Mouse (Mus musculus): ENCODE data around the gene Rpl27a.
A peak's percentile ranks its signal among the peaks of the same experiment; 100 is the strongest.

Gene Rpl27a

GRCm38 (mm10) chr7:109518838-109519696 is at the start of gene Rpl27a:
Gene Rpl27a, plus strand, starts transcription at chr7:109519147.
- DNase-seq (ENCODE audit: low spot score), result peak; percentile 98

GRCm38 (mm10) chr7:109470700-109471099 is 48.2 kb upstream of the Rpl27a start:
- no peak for DNase-seq (ENCODE audit: low spot score)

DNA sequence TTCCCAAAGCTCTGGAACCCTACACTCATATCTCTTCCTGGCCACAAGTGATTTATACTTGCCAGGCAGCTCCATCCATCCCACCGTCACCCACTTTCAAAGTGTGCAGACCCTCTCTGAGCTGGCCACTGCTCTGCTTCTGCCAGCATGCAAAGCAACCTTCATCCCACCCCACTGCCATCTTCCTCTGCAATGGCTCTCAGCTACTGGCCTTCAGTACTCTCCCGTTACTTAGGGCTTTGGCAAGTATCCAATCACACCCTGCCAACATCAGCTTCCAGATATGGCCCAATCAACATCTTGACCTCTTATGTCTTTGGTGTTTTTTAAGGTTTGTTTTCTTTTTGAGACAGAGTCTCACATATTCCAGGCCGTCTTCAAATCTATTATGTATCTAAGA is 41.0 kb upstream of the Rpl27a start:
- no peak for DNase-seq (ENCODE audit: low spot score)

GRCm38 (mm10) chr7:109480765-109481197 is 38.2 kb upstream of the Rpl27a start:
- no peak for DNase-seq (ENCODE audit: low spot score)

- DNase-seq (ENCODE audit: low spot score), result no peak
These were observed 34.7 kb upstream of the Rpl27a start for GRCm38 (mm10) chr7:109484221-109484620.

- no peak for DNase-seq (ENCODE audit: low spot score)
These were observed 26.2 kb upstream of the Rpl27a start for GRCm38 (mm10) chr7:109492616-109493318.

DNA sequence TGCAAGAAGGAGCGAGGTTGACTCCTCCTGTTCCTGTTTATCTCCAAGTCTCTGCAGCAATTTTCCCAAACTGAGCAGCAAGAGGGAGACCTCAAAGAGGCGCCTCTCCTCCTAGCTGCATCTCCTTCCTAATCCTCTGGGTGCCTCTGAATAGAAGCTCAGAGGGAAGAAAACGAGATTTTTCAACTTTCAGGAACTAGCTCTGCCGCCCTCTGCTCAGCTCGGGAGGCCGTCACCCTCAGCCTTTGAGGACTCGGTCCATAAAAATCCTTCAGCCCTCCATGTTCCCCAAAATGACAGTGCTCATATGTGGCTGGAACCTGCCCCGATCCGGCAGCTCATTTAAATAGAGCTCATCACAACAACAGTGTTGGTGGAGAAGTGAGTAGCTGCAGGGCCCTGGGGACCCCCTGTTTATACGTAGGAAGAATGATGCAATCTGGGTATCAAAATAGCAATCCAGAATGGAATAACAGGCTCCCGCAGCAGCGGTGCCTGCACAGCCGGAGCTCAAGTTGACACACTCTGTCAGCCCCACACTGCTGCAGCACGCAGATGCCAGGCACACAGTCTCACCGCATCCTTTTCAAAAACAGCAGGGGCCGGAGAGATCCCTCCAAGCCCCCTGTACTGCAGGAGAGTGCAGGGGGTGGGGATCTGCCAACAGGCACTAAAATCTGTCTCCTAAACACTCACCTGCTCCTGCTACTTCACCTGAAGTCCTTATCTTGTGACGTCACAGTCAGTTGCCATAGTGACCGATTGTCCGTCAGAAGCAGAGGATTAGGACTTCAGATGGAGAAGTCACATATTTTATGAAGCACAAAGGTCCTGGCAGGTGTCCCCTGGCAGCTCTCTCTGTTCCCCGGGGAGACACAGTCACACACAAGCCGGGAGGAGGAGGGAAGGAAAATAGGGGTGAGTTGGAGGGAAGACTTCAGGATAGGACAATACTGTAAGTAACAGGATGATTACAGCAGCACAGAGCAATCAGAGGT is 25.3 kb upstream of the Rpl27a start:
- DNase-seq (ENCODE audit: low spot score), result no peak

- DNase-seq (ENCODE audit: low spot score), result no peak
These were observed 21.4 kb upstream of the Rpl27a start for GRCm38 (mm10) chr7:109497507-109497906.

DNA sequence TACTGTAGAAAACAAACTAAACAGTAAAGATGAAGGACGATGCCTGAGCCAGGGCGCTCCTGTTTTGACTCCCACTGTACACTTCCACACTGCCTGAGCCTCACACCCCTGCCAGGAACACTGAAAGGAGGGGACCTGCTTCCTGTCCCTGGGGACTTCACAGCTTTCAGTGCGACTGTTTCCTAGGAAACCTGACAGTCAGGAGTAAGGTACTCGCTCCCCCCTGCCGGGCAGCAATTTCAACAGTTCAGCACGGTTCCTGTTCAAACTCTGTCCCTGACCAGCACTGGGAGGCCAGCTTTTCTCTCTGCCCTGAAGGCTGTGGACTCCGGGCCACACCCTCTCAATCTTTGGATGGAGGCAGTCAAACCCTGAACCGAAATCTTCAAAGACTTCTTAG is 11.8 kb upstream of the Rpl27a start:
- DNase-seq (ENCODE audit: low spot score), result no peak

DNA sequence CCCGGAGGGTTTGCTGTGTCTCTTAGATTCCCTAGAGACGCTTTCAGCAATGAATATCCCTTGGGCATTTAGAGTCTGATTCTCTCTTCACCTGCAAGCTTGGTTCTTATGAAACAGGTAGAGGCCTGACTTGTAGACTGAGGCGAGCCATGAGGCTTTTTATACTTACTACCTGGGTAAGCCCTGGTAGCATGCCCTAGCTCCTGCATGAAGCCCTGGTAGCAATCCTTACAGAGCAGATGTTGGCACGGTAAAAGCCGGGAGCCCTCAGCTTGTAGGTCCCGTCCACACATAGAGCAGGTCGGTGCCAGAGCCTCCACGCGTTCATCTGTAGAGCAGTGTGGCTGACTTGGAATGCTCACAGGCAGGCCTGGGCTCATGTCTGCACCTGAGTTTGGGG is 11.4 kb upstream of the Rpl27a start:
- DNase-seq (ENCODE audit: low spot score), result no peak

GRCm38 (mm10) chr7:109508034-109508433 is 10.9 kb upstream of the Rpl27a start, which contains the start of gene Trim66:
Gene Trim66, minus strand, starts transcription at chr7:109508134.
- no peak for DNase-seq (ENCODE audit: low spot score)

- no peak for DNase-seq (ENCODE audit: low spot score)
These were observed 8.1 kb upstream of the Rpl27a start for GRCm38 (mm10) chr7:109510799-109511198.

GRCm38 (mm10) chr7:109511838-109512237 is 7.1 kb upstream of the Rpl27a start:
- DNase-seq (ENCODE audit: low spot score), result no peak

DNA sequence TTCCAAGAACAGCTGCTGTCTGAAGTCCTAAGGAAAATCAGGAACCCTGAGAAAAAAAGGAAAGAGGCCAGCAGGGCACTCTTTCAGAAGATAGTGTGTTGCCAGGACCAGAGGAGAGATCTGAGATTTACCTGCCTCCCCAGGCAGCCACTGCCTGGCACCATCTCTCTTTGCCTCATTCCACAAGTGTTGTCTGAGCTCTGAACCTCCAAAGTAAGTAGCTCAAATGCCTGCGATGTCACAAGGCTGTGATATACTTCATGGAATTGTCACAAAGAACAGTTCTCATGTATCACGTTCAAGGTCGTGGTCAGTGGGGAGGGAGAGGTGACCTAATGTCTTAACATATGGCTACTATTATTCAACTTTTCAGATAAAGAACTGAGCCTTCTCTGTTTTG is 2.4 kb upstream of the Rpl27a start:
- no peak for DNase-seq (ENCODE audit: low spot score)

GRCm38 (mm10) chr7:109518036-109518681 is 788 bp upstream of the Rpl27a start:
- DNase-seq (ENCODE audit: low spot score), result no peak

DNA sequence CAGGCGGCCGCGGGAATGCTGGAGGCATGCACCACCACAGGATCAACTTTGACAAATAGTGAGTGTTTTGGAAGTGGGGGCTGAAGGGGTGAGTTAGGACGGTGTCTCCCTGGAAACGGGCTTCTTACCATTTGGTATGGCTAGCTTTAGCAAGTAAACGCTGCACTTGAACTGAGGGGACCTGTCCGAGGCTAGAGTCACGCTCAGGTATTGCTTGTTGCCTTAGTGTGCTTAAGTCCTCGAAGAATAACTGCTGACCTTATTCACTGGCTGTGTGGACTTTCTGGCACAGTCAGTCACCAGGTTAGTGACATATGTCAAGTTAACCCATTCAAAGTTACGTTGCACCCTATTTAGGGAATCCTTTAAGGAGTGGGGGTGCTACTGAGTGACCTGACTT is 989 bp downstream of the Rpl27a start:
- DNase-seq (ENCODE audit: low spot score), result no peak

DNA sequence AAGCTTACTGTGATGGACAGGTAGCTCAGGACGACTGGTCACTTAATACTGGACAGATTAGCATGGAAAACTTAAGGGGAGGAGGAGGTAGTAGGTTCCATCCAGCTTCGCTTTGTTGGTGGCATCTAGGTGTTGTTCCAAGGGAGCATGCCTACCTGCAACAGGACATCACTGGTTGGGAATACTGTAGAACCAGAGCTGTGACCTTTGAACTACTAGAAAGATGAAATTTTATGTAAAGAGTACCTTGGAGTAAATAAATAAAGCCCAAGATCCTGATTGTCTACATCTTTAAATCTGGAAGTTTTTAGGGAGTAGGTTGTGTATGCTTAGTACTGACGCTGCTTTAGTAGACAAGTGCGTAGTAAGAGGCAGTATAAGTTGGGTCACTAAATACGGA is 3.1 kb downstream of the Rpl27a start:
- DNase-seq (ENCODE audit: low spot score), result no peak

- DNase-seq (ENCODE audit: low spot score), result no peak
These were observed 4.4 kb downstream of the Rpl27a start for GRCm38 (mm10) chr7:109523304-109523703.

DNA sequence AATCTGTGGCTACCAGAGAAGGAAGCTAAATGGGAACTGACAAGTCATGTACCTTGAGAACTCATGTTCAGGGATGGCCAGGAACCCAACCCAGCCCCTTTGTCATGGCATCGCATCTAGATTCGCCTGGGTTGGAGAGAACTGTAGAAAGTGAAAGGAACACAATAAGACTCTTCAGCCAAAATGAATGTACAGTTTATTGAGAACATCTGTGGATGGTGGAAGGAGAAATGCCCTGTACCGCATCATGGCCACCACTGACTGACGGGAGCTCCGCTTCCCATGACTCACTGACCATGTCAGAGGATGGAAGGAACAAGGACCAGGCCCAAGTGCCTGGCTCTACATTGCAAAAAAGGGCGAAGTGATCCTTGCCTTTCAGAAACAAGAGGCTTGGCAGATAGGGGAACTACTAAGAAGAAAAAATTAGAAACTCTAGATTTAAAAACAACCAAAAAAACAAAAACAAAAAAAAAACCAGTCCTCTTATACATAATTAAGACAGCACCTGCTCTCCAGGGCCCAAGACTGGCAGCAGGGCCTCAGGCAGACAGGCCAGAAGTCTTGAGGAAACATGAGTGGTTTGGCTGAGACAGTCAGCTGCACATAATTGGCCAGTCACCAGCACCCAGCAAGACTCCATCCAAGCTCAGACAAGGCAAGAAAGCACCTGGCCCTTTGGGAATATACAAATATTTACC is 4.9 kb downstream of the Rpl27a start:
- DNase-seq (ENCODE audit: low spot score), result no peak

- DNase-seq (ENCODE audit: low spot score), result no peak
These were observed 5.4 kb downstream of the Rpl27a start for GRCm38 (mm10) chr7:109524442-109524744.

GRCm38 (mm10) chr7:109524763-109525162 is 5.8 kb downstream of the Rpl27a start:
- no peak for DNase-seq (ENCODE audit: low spot score)
